Mouse (Mus musculus) heart, postnatal 0 days (tissue): ENCODE results near the gene Sh3bp5. TPM values are rescaled to one million over a fixed set of nuclear protein-coding genes. Genes with fewer than 3 reads are reported as not detected.

Source experiments
- ATAC-seq: fragments of 200-750 bp; cut with Nextera tagmentation; 2 replicates; pipeline ENCODE4 v1.8.0; 2017; ENCODE audit warnings: low read depth, moderate number of reproducible peaks, moderate library complexity; ENCODE audit not compliant: insufficient read depth
- DNase-seq: peaks from one replicate; pipeline ENCODE4 v3.0.0-alpha.2; 2016; ENCODE audit warnings: low spot score
- H3K27ac ChIP-seq: fragments of 300-500 bp; sonication (generic); 2 replicates; pipeline ENCODE4 v1.5.1; 2014; ENCODE audit warnings: low read depth, mild to moderate bottlenecking
- H3K27me3 ChIP-seq: fragments of 300-500 bp; sonication (generic); 2 replicates; pipeline ENCODE4 v1.6.1; 2014; ENCODE audit warnings: low read length, mixed read lengths; ENCODE audit not compliant: control insufficient read depth, insufficient read depth
- H3K36me3 ChIP-seq: fragments of 300-500 bp; sonication (generic); replicated peaks from 2 replicates; pipeline ENCODE4 v1.6.1; 2014; ENCODE audit warnings: low read length, mixed read lengths; ENCODE audit not compliant: control insufficient read depth, insufficient read depth
- H3K4me1 ChIP-seq: fragments of 300-500 bp; sonication (generic); 2 replicates; pipeline ENCODE4 v1.6.1; 2014; ENCODE audit warnings: antibody characterized with exemption; ENCODE audit not compliant: control insufficient read depth, insufficient read depth
- H3K4me2 ChIP-seq: fragments of 300-500 bp; sonication (generic); 2 replicates; pipeline ENCODE4 v1.6.1; 2014; ENCODE audit warnings: low read depth, mild to moderate bottlenecking, low read length, moderate library complexity
- H3K4me3 ChIP-seq: fragments of 300-500 bp; sonication (generic); 2 replicates; pipeline ENCODE4 v1.5.1; 2014; ENCODE audit warnings: low read depth, low read length
- H3K9ac ChIP-seq: fragments of 300-500 bp; sonication (generic); replicated peaks from 2 replicates; pipeline ENCODE4 v1.6.1; 2014; ENCODE audit warnings: low read depth, low read length, mixed read lengths
- H3K9me3 ChIP-seq: fragments of 300-500 bp; sonication (generic); replicated peaks from 2 replicates; pipeline ENCODE4 v1.6.1; 2016; ENCODE audit warnings: low read length; ENCODE audit not compliant: control insufficient read depth
- CTCF ChIP-seq: IDR thresholded peaks from 2 replicates; pipeline ENCODE4 v1.5.1; 2016; ENCODE audit warnings: antibody characterized with exemption, control low read depth, low read depth
- EP300 ChIP-seq: IDR thresholded peaks from 2 replicates; pipeline ENCODE4 v1.6.1; 2016; ENCODE audit warnings: antibody characterized with exemption, low read depth
- WGBS: fragments of 180-500 bp; shearing (Covaris S2); extraction: QIAGEN DNeasy Blood & Tissue Kit; methylation state at CpG from one replicate; pipeline ENCODE4 v1.1.7; 2014; 5-methylcytosine and 5-hydroxymethylcytosine counted together
- polyA plus RNA-seq: library from polyadenylated mRNA; unstranded; fragments of >200 nt; fragmentation: Nextera tagmentation; extraction: Ambion mirVana; gene quantifications from 2 replicates; pipeline ENCODE4 v1.2.1, GENCODE M21; 2015
- total RNA-seq: library from RNA; depleted of rRNA; stranded (reverse); fragments of >200 nt; gene quantifications from 2 replicates; pipeline ENCODE4 v1.2.3, GENCODE M21; 2014; ENCODE audit warnings: low replicate concordance

The Sh3bp5 gene
- total and polyA plus RNA-seq, 2 experiments from 2014 or later: 10.2 to 43.4 TPM

DNA sequence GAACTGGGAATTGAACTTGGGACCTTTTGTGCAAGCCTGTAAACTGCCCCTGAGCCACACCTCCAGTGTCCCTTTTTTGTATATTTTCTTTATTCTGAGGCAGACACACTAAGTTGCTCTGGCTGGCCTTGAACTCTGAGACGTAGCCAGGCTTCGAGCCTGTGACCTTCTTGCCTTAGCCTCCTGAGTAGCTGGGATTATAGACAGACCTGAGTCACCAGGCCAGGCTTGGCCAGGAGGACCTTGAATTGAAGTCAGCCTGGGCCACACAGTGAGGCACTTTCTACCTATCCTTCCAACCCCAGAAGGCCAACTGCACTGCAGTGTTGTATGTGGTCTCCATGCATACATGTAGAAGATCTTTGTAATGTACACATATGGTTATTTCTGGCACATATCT is 39.5 kb downstream of the Sh3bp5 start:
- H3K27me3 ChIP-seq: no peaks in the 10 kb centered on the region
- DNase-seq: no peak
- peaks cover 54% of the 10 kb centered on the region for H3K4me1 ChIP-seq
- no peak for ATAC-seq
- no peaks in the 10 kb centered on the region for H3K9me3 ChIP-seq
- no peak overlapping the region for H3K4me3 ChIP-seq
- TF ChIP-seq EP300 (no peak), CTCF (no peak)
- H3K27ac ChIP-seq: peak overlapping the region; percentile 92; the same call in 1 of the 2 replicates
- no peak overlapping the region for H3K4me2 ChIP-seq
- WGBS: 92% methylated on average over 2 of the region's 2 CpGs
- H3K36me3 ChIP-seq: no peaks in the 10 kb centered on the region
- no peak overlapping the region for H3K9ac ChIP-seq

DNA sequence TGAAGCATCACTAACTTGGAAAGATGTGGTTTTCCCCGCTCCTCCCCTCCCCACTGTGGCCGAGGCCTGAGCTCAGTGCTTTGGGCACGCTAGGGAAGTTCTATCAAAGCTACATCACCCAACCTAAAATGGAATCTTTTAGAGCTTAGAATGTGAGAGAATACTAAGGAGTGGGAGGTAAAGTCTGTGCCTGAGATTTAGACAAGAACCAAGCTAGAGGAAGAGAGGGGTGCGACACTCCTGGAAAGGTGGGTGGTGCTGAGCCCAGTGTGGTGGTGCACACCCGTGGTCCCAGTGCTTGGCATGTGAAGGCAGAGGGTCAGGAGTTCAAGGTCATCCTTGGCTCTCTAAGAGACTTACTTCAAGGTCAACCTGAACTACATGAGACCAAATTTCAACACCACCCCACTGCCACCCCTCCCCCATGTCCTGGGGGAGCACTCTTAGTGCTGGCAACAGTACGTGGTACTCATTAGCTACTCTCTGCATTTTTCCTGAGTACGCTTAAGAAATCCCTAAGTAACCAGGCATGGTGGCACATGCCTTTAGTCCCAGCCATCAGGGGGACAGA is 40.2 kb downstream of the Sh3bp5 start:
- Histone ChIP-seq H3K4me1 (peaks cover 51% of the 10 kb centered on the region), H3K9me3 (no peaks in the 10 kb centered on the region), H3K4me3 (no peak overlapping the region), H3K9ac (no peak overlapping the region), H3K4me2 (no peak overlapping the region), H3K27me3 (no peaks in the 10 kb centered on the region), H3K36me3 (no peaks in the 10 kb centered on the region), H3K27ac (no peak overlapping the region)
- DNase-seq: no peak
- no peak for ATAC-seq
- no peak for TF ChIP-seq CTCF
- TF ChIP-seq EP300: no peak
- 89% methylated on average over 7 of the region's 7 CpGs for WGBS

DNA sequence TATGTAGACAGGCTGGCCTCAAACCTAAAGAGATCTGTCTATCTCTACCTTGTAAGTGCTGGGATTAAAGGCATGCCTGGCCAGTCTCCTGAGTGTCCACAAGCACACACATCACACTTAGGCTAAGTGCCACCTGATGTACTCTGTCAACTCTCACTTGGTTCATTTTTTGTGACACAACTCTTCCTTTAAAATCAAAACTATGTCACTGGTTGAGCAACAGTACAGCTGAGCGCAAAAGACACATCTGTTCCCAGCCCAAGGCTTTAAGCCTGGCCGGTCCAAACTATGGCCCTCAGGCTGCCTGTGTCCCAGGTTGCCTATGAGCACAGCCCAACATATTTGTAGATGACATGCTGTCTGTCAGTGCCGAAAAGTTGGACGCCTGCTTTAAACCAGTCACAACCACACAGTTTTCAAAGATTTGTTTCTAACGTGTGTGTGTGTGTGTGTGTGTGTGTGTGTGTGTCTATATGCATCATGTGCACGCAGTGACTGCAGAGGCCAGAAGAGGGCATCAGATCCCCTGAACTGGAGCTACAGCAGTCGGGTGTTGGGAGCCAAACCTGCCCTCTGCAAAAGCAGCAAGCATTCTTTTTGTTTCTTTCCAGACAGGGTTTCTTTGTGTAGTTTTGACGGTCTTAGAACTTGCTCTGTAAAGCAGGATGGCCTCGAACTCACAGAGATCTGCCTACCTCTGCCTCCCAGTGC is 40.9 kb downstream of the Sh3bp5 start:
- peak overlapping the region; percentile 70 for H3K27ac ChIP-seq
- 85% methylated on average over 9 of the region's 9 CpGs for WGBS
- no peaks in the 10 kb centered on the region for H3K9me3 ChIP-seq
- H3K9ac ChIP-seq: no peak overlapping the region
- H3K36me3 ChIP-seq: no peaks in the 10 kb centered on the region
- H3K4me2 ChIP-seq: no peak overlapping the region
- no peak overlapping the region for H3K4me3 ChIP-seq
- ATAC-seq (no peak), DNase-seq (no peak)
- TF ChIP-seq CTCF (peak; percentile 26), EP300 (no peak)
- no peaks in the 10 kb centered on the region for H3K27me3 ChIP-seq
- H3K4me1 ChIP-seq: peaks cover 44% of the 10 kb centered on the region

DNA sequence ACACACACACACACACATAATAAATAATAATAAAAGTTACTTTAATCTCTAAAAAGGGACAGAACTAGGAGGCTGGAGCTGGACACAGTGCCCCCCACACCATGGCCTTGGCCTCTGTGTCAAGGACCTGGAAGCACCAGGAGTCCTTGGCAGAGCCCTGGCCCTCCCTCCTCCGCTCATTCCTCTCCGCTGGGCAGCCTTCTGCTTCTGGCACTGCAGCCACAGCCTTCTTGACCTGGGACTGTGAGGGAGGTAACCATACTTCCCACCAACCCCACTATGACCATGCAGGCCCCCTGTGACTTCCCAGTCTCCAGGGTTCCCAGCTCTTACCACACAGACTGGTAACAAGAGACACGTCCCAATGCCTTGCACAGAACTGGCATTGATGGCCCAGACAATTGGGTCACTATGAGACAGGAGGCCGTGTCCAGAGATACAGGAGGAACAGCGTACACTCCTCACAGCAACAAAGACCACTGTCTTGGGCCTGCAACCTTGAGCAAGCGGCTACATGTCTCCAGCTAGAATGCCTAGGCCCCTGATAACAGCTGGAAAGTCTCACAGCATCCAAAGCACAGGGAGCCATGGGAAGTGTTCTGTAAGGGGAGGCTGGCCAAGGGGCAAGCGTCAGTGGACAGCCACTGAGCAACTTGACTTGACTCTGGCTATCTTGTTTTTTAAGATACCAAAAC is 41.8 kb downstream of the Sh3bp5 start:
- Histone ChIP-seq H3K27me3 (no peaks in the 10 kb centered on the region), H3K9ac (no peak overlapping the region), H3K4me1 (peaks cover 44% of the 10 kb centered on the region), H3K4me2 (no peak overlapping the region), H3K9me3 (no peaks in the 10 kb centered on the region), H3K4me3 (no peak overlapping the region), H3K36me3 (no peaks in the 10 kb centered on the region), H3K27ac (peak overlapping the region; percentile 70)
- WGBS: 57% methylated on average over 7 of the region's 7 CpGs
- DNase-seq: no peak
- TF ChIP-seq CTCF: no peak
- no peak for TF ChIP-seq EP300
- ATAC-seq: 0 out of 2 replicates have a peak, but pooled peaks have one; percentile 22

DNA sequence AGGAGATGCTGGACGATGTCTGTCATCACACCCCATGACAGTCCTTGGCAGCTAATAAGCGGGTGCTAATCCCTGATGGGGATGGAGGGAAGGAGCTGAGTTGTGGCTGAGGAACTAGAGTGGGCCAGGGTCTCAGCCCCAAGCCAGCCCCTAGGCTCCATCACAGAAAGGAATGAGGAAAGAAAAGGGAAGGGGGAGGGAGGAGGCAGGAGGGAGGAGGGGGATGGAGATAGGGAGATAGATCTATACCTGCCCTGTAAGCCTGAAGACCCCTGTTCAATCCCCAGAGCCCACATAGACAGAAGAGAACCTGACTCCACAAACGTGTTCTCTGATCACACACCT is 42.4 kb downstream of the Sh3bp5 start:
- DNase-seq (no peak), ATAC-seq (no peak)
- Histone ChIP-seq H3K36me3 (no peaks in the 10 kb centered on the region), H3K27ac (no peak overlapping the region), H3K4me3 (no peak overlapping the region), H3K4me1 (peaks cover 42% of the 10 kb centered on the region), H3K9ac (no peak overlapping the region), H3K4me2 (no peak overlapping the region), H3K27me3 (no peaks in the 10 kb centered on the region), H3K9me3 (no peaks in the 10 kb centered on the region)
- WGBS: 52% methylated on average over 3 of the region's 3 CpGs
- no peak for TF ChIP-seq CTCF
- no peak for TF ChIP-seq EP300
